Mouse (Mus musculus) hindbrain, embryonic 11.5 days (tissue): ENCODE results near the gene Nckap5l. TPM values are rescaled to one million over a fixed set of nuclear protein-coding genes. Genes with fewer than 3 reads are reported as not detected.

Source experiments
- ATAC-seq: fragments of 200-750 bp; cut with Nextera tagmentation; 2 replicates; pipeline ENCODE4 v1.8.0; 2017; ENCODE audit warnings: mild to moderate bottlenecking, moderate TSS enrichment, moderate library complexity; ENCODE audit not compliant: low FRiP score
- DNase-seq: peaks from one replicate; pipeline ENCODE4 v3.0.0-alpha.2; 2015; ENCODE audit warnings: low spot score
- H3K27ac ChIP-seq: fragments of 300-500 bp; sonication (generic); 2 replicates; pipeline ENCODE4 v1.5.1; 2014; ENCODE audit warnings: mild to moderate bottlenecking, low read depth, low read length
- H3K27me3 ChIP-seq: fragments of 300-500 bp; sonication (generic); 2 replicates; pipeline ENCODE4 v1.6.1; 2014; ENCODE audit warnings: mild to moderate bottlenecking, low read length, moderate library complexity, mixed read lengths; ENCODE audit not compliant: control insufficient read depth, insufficient read depth
- H3K36me3 ChIP-seq: fragments of 300-500 bp; sonication (generic); 2 replicates; pipeline ENCODE4 v1.6.1; 2014; ENCODE audit warnings: mild to moderate bottlenecking, low read length, moderate library complexity, mixed read lengths; ENCODE audit not compliant: control insufficient read depth, insufficient read depth
- H3K4me1 ChIP-seq: fragments of 300-500 bp; sonication (generic); replicated peaks from 2 replicates; pipeline ENCODE4 v1.6.1; 2014; ENCODE audit warnings: low read length, mixed read lengths; ENCODE audit not compliant: control insufficient read depth, insufficient read depth
- H3K4me2 ChIP-seq: fragments of 300-500 bp; sonication (generic); replicated peaks from 2 replicates; pipeline ENCODE4 v1.6.1; 2014; ENCODE audit warnings: mild to moderate bottlenecking, low read depth, low read length
- H3K4me3 ChIP-seq: fragments of 300-500 bp; sonication (generic); 2 replicates; pipeline ENCODE4 v1.5.1; 2014; ENCODE audit warnings: low read depth, low read length
- H3K9ac ChIP-seq: fragments of 300-500 bp; sonication (generic); 2 replicates; pipeline ENCODE4 v1.6.1; 2014; ENCODE audit warnings: low read depth, low read length
- H3K9me3 ChIP-seq: fragments of 300-500 bp; sonication (generic); 2 replicates; pipeline ENCODE4 v1.6.1; 2016; ENCODE audit warnings: low read length; ENCODE audit not compliant: control insufficient read depth
- WGBS: fragments of 180-500 bp; shearing (Covaris S2); extraction: QIAGEN DNeasy Blood & Tissue Kit; methylation state at CpG from one replicate; pipeline ENCODE4 v1.1.7; 2014; 5-methylcytosine and 5-hydroxymethylcytosine counted together
- polyA plus RNA-seq: library from polyadenylated mRNA; unstranded; fragments of >200 nt; fragmentation: Nextera tagmentation; extraction: Ambion mirVana; gene quantifications from 2 replicates; pipeline ENCODE4 v1.2.1, GENCODE M21; 2014

The Nckap5l gene
- polyA plus RNA-seq, 1 experiment from 2014 or later: 9.3 TPM

- WGBS: 86% methylated on average over 8 of the region's 8 CpGs
- Histone ChIP-seq H3K36me3 (peaks cover 4% of the 10 kb centered on the region), H3K4me1 (no peaks in the 10 kb centered on the region; the same call in 1 of the 2 replicates), H3K9me3 (no peaks in the 10 kb centered on the region), H3K27ac (no peak overlapping the region), H3K4me3 (no peak overlapping the region), H3K27me3 (no peaks in the 10 kb centered on the region), H3K9ac (no peak overlapping the region), H3K4me2 (no peak overlapping the region)
- DNase-seq: no peak
- no peak for ATAC-seq
Measured at GRCm38 (mm10) chr15:99430394-99430793, 27.2 kb downstream of the Nckap5l start.

DNA sequence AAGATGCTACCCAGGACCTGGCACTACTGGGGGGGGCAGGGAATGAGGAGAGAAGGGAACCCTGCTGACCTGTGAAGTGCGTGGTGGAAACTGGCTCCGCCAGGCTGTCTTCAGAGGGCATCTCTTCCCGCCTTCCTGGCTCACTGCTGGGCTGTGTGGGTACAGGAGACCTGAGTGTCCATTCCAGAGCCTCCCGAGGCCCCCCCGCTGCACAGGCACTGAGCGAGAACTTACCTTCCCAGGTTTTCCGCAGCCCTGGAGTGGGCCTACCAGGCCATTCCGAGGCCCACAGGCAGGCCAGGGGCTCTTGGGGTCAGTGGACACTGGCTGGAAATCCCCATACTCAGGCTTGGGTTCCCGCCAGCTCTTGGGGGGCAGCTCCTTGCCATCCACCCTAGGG, 33.7 kb downstream of the Nckap5l start:
- DNase-seq (no peak), ATAC-seq (no peak)
- no peaks in the 10 kb centered on the region for H3K9me3 ChIP-seq
- no peaks in the 10 kb centered on the region for H3K4me1 ChIP-seq
- peaks cover 9% of the 10 kb centered on the region for H3K36me3 ChIP-seq
- no peak overlapping the region for H3K4me3 ChIP-seq
- no peaks in the 10 kb centered on the region for H3K27me3 ChIP-seq
- H3K9ac ChIP-seq: no peak overlapping the region
- 90% methylated on average over 9 of the region's 9 CpGs for WGBS
- H3K27ac ChIP-seq: no peak overlapping the region
- H3K4me2 ChIP-seq: no peak overlapping the region

DNA sequence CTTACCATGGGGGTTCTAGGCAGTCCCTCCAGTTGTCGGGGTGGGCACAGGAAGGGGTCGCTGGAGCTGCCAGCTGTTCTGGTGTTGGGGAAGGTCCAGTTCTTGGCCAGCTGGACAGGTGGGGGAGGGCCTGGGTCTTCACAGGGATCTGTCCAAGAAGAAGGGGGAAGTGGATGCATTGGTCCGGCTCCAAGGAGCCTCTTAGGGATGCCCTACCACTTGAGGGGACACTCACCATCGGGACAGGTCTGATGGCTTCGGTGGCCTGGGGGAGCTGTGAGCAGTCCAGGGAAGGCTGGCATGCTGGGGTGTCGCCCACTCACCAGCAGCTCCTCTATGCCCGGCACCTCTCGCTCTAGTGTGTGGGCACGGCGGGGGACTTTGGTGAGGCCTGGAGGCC, 34.4 kb downstream of the Nckap5l start:
- Histone ChIP-seq H3K9ac (no peak overlapping the region), H3K4me2 (no peak overlapping the region), H3K4me3 (no peak overlapping the region), H3K4me1 (no peaks in the 10 kb centered on the region), H3K9me3 (no peaks in the 10 kb centered on the region), H3K27me3 (no peaks in the 10 kb centered on the region), H3K27ac (no peak overlapping the region), H3K36me3 (peaks cover 9% of the 10 kb centered on the region)
- DNase-seq (no peak), ATAC-seq (no peak)
- WGBS: 92% methylated on average over 10 of the region's 10 CpGs

GRCm38 (mm10) chr15:99422551-99422950, 35.0 kb downstream of the Nckap5l start:
- Histone ChIP-seq H3K9me3 (no peaks in the 10 kb centered on the region), H3K36me3 (peaks cover 7% of the 10 kb centered on the region), H3K27ac (0 out of 2 replicates have a peak overlapping the region, but pooled peaks have one; percentile 9), H3K4me2 (no peak overlapping the region), H3K27me3 (no peaks in the 10 kb centered on the region), H3K9ac (no peak overlapping the region), H3K4me3 (no peak overlapping the region), H3K4me1 (no peaks in the 10 kb centered on the region)
- DNase-seq (no peak), ATAC-seq (no peak)
- 93% methylated on average over 23 of the region's 23 CpGs for WGBS

- H3K36me3 ChIP-seq: peaks cover 5% of the 10 kb centered on the region
- no peak overlapping the region for H3K9ac ChIP-seq
- H3K27ac ChIP-seq: peak overlapping the region; percentile 81
- H3K9me3 ChIP-seq: no peaks in the 10 kb centered on the region
- DNase-seq (no peak), ATAC-seq (no peak)
- H3K27me3 ChIP-seq: no peaks in the 10 kb centered on the region
- WGBS: 91% methylated on average over 8 of the region's 8 CpGs
- no peak overlapping the region for H3K4me2 ChIP-seq
- no peaks in the 10 kb centered on the region for H3K4me1 ChIP-seq
- H3K4me3 ChIP-seq: no peak overlapping the region
Measured at GRCm38 (mm10) chr15:99421676-99422075, 35.9 kb downstream of the Nckap5l start.

- Histone ChIP-seq H3K4me2 (no peak overlapping the region), H3K36me3 (peaks cover 5% of the 10 kb centered on the region; the same call in 1 of the 2 replicates), H3K9me3 (no peaks in the 10 kb centered on the region), H3K4me3 (no peak overlapping the region), H3K27ac (peak overlapping the region; percentile 81), H3K9ac (no peak overlapping the region), H3K27me3 (no peaks in the 10 kb centered on the region), H3K4me1 (no peaks in the 10 kb centered on the region)
- DNase-seq (peak; percentile 40), ATAC-seq (no peak)
- WGBS: 74% methylated on average over 9 of the region's 9 CpGs
Measured at GRCm38 (mm10) chr15:99421152-99421551, 36.4 kb downstream of the Nckap5l start.

DNA sequence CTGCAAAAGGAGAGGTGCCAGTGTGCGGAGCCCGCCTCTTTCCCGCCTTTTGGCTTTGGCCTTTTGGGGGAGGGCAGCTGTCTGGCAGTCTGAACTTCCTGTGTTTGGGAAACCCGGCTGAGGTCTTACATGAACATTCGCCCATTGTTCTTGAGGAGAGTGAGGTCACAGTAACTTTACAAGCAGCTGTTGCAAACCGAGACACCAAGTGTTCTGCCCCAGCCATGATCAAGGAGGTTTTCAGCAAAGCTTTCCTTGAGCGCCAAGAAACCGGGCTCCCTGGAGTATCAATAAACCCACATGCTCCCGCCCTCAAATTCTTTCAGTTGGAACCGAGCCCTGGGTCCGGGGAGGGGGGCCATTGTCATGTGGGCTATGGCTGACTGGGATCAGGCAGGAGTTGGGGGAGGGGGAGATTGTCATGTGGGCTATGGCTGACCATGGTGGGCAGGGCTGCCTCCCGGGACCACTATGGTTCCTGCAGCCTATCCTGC, 37.0 kb downstream of the Nckap5l start:
- Histone ChIP-seq H3K9ac (peak overlapping the region; percentile 41; the same call in 1 of the 2 replicates), H3K4me2 (peak overlapping the region; percentile 18; the same call in 1 of the 2 replicates)
- whole genome bisulfite sequencing: 8% methylated on average over 12 of the region's 12 CpGs

DNA sequence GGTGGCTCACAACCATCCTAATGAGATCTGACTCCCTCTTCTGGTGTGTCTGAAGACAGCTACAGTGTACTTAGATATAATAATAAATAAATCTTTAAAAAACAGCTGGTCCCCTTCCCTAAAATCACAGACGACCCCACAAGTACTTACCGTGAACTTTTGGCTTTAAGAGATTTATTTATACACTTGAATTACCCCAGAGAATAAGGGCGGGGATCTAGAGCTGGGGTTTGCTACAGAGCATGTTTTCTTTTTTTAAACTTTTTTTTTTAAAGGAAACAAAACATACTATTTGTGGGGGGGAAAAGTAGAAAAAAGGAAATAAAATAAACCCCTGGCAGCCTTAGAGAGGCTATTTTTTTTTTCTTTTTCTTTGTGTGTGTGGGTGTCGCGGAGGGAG, 37.4 kb downstream of the Nckap5l start:
- ATAC-seq (no peak), DNase-seq (no peak)
- peaks cover 5% of the 10 kb centered on the region; the same call in 1 of the 2 replicates for H3K36me3 ChIP-seq
- H3K9me3 ChIP-seq: no peaks in the 10 kb centered on the region
- 33% methylated on average over 5 of the region's 5 CpGs for WGBS
- no peak overlapping the region for H3K4me2 ChIP-seq
- H3K27me3 ChIP-seq: no peaks in the 10 kb centered on the region
- no peak overlapping the region for H3K4me3 ChIP-seq
- no peaks in the 10 kb centered on the region for H3K4me1 ChIP-seq
- H3K9ac ChIP-seq: no peak overlapping the region
- H3K27ac ChIP-seq: peak overlapping the region; percentile 81; the same call in 1 of the 2 replicates

More for the DNA sequence above, 37.0 kb downstream of the Nckap5l start:
- Histone ChIP-seq H3K9me3 (no peaks in the 10 kb centered on the region), H3K27ac (peak overlapping the region; percentile 81), H3K36me3 (peaks cover 5% of the 10 kb centered on the region; the same call in 1 of the 2 replicates), H3K27me3 (no peaks in the 10 kb centered on the region), H3K4me3 (no peak overlapping the region), H3K4me1 (no peaks in the 10 kb centered on the region)
- DNase-seq (peak; percentile 81), ATAC-seq (peak; percentile 77)

GRCm38 (mm10) chr15:99417692-99418271, 39.8 kb downstream of the Nckap5l start:
- H3K9ac ChIP-seq: no peak overlapping the region
- no peaks in the 10 kb centered on the region for H3K27me3 ChIP-seq
- no peaks in the 10 kb centered on the region for H3K9me3 ChIP-seq
- ATAC-seq: no peak
- H3K4me3 ChIP-seq: no peak overlapping the region
- H3K27ac ChIP-seq: no peak overlapping the region
- DNase-seq: no peak
- 0 out of 2 replicates have a peak, but pooled peaks cover 3% of the 10 kb centered on the region for H3K36me3 ChIP-seq
- 48% methylated on average over 17 of the region's 17 CpGs for WGBS
- no peaks in the 10 kb centered on the region for H3K4me1 ChIP-seq
- H3K4me2 ChIP-seq: no peak overlapping the region
